Mouse (Mus musculus) bone marrow macrophage, adult 2 months (primary cell): ENCODE results near the gene Abcc4.

Source experiments
- CTCF ChIP-seq: IDR thresholded peaks from 2 replicates; pipeline ENCODE4 v1.5.1; 2012; ENCODE audit warnings: low read depth, mild to moderate bottlenecking, low read length, moderate library complexity
- POLR2A ChIP-seq: IDR thresholded peaks from 2 replicates; pipeline ENCODE4 v1.6.1; 2012; ENCODE audit warnings: mild to moderate bottlenecking, low read depth, low read length, borderline replicate concordance

DNA sequence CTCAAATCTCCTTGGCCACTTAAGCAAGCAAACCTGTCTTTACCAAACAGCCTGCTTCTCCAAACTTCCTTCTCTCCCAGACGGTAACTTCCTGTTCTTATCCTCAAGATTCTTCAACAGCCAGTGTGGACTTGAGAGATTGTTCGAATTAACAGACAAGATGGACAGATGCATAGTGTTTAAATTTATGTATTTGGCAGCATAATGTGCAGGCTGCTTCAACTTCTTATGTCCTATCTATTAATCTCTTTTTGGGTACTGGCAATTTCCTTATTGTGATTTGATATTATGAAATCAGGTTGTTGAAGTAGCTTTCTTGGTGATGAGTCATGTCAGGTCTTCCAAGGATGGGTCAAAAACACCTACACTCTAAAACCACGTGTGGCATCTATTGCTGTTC lies 229.7 kb downstream of the Abcc4 start:
- no peak for TF ChIP-seq CTCF
- TF ChIP-seq POLR2A = no peak
